Mouse (Mus musculus): ENCODE data around the gene Lamc1. TPM values are rescaled to one million over a fixed set of nuclear protein-coding genes. Genes with fewer than 3 reads are reported as not detected.

The Lamc1 gene
- polyA plus RNA-seq, 1 experiment from 2014 or later = 193 TPM

DNA sequence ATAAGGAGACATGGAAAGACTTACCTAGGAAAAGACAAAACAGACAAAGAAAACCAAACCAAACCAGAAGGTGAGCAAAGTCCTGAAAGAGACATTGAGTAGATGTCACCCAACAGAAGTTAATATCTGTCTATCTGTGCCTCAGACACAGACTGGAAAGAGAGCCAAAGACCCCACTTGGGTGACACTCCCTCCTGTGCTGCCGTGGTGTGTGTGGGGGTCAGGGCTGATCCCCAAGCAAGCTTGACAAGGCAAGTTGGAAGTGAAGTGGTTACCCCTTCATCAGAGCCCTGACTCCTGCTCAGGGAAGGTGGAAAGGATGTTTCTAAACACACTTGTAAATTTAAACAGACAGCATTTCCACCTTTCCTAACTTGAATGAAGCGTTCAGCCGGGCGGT, 140.2 kb downstream of the Lamc1 start:
- WGBS = 74% methylated on average over 4 of the region's 4 CpGs
- H3K4me3 ChIP-seq (ENCODE audit: low read depth, low read length) = no peak overlapping the region
- no peak for ATAC-seq (ENCODE audit: insufficient read depth)
- H3K27ac ChIP-seq (ENCODE audit: low read depth) = peak overlapping the region; percentile 73
- H3K36me3 ChIP-seq (ENCODE audit: insufficient read depth) = no peaks in the 10 kb centered on the region
- no peak for DNase-seq
- no peak for TF ChIP-seq CTCF (IDR thresholded peaks at IDR 0.05; ENCODE audit: low read depth)
- no peaks in the 10 kb centered on the region for H3K9me3 ChIP-seq (ENCODE audit: low read depth, low read length)
- H3K9ac ChIP-seq = no peak overlapping the region
- no peaks in the 10 kb centered on the region for H3K27me3 ChIP-seq (ENCODE audit: insufficient read depth, low read length)
- peak overlapping the region; percentile 31; the same call in 1 of the 2 replicates for H3K4me2 ChIP-seq
- H3K4me1 ChIP-seq (ENCODE audit: insufficient read depth) = peaks cover 15% of the 10 kb centered on the region; the same call in 1 of the 2 replicates

DNA sequence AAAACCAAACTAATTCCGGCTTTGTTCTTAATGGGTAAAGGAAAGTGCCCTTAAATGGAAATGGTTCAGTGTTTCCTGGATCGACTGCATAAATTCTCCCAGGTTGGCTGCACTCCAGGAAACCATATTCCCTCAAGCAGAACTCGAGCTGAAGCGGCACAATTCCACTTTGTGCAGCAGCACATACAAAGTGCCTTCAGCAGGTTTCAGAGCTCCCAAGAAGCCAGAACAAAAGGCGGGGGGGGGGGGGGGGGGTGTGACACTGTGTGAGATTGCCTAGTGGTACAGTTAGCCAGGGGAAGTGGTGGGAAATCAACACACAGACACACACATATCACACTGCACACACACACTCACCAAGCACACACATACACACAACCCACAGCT, 140.7 kb downstream of the Lamc1 start:
- peak overlapping the region; percentile 31 for H3K4me2 ChIP-seq
- H3K4me3 ChIP-seq (ENCODE audit: low read depth, low read length) = no peak overlapping the region

DNA sequence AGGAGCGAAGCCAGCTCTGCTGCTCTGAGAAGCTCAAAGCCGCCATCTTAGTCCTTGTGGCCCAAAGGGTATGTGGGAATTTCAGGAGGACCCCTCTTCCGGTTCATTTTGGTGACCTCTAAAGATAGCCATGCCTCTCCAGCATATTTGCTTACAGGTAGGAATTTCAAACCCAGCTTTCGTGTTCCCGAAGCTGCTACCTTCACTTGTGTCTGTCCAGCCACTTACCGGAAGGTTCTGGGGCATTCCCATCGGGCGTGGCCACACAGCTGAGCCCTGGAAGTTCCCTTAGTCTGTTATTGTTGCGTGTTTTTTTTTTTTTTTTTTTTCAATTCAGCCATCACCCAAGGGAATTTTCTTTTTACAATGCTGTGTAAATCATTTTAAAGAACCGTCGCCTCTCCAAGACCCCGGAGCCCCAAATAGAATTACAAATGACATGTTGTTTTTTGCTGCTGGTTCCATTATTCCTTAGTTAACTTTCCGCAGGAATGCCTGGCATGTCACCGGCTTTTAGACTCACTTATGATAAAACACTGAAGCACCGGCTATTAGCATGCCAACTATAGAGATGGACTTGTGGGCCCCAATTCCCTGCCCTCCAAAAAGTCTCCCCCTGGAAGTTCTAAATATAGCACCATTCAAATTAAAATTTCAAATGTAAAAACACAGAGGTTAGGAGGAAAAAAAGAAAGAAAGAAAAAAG, 141.2 kb downstream of the Lamc1 start:
- TF ChIP-seq CTCF (IDR thresholded peaks at IDR 0.05; ENCODE audit: low read depth) = no peak
- 0 out of 2 replicates have a peak, but pooled peaks cover 5% of the 10 kb centered on the region for H3K27me3 ChIP-seq (ENCODE audit: insufficient read depth, low read length)
- H3K9me3 ChIP-seq (ENCODE audit: low read depth, low read length) = no peaks in the 10 kb centered on the region
- peak overlapping the region; percentile 31 for H3K4me2 ChIP-seq
- H3K9ac ChIP-seq = no peak overlapping the region
- no peak overlapping the region for H3K4me3 ChIP-seq (ENCODE audit: low read depth, low read length)
- H3K27ac ChIP-seq (ENCODE audit: low read depth) = peak overlapping the region; percentile 73
- no peaks in the 10 kb centered on the region for H3K36me3 ChIP-seq (ENCODE audit: insufficient read depth)
- peaks cover 15% of the 10 kb centered on the region; the same call in 1 of the 2 replicates for H3K4me1 ChIP-seq (ENCODE audit: insufficient read depth)
- WGBS = 56% methylated on average over 15 of the region's 15 CpGs
- DNase-seq (peak; percentile 38), ATAC-seq (ENCODE audit: insufficient read depth) (no peak)

More for the DNA sequence above, 140.7 kb downstream of the Lamc1 start:
- H3K36me3 ChIP-seq (ENCODE audit: insufficient read depth) = no peaks in the 10 kb centered on the region
- ATAC-seq (ENCODE audit: insufficient read depth) (peak; percentile 57; the same call in 1 of the 2 replicates), DNase-seq (peak; percentile 95)
- no peaks in the 10 kb centered on the region for H3K9me3 ChIP-seq (ENCODE audit: low read depth, low read length)
- H3K27me3 ChIP-seq (ENCODE audit: insufficient read depth, low read length) = no peaks in the 10 kb centered on the region
- TF ChIP-seq CTCF (IDR thresholded peaks at IDR 0.05; ENCODE audit: low read depth) = no peak
- H3K9ac ChIP-seq = no peak overlapping the region
- peak overlapping the region; percentile 73 for H3K27ac ChIP-seq (ENCODE audit: low read depth)
- 6% methylated on average over 5 of the region's 5 CpGs for WGBS
- H3K4me1 ChIP-seq (ENCODE audit: insufficient read depth) = peaks cover 15% of the 10 kb centered on the region; the same call in 1 of the 2 replicates

DNA sequence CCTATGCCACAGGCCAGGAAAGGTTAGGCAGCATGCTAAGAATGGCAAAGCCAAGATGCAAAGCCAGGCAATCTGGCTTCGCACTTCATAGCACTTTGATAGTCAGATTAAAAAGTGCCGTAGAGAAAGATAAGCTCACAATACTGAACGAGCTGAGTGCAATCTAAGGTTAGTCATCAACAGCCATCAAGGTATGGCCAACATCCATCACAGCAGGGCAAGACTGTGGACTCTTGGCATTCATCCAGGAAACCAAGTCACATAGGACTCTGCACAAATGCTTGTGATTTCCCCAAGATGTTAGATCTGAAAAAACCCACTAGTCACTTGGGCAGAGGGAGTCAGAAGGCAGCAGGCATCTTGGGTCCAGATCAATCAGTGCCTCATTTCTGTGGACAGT, 144.5 kb downstream of the Lamc1 start:
- peaks cover 12% of the 10 kb centered on the region; the same call in 1 of the 2 replicates for H3K4me1 ChIP-seq (ENCODE audit: insufficient read depth)

DNA sequence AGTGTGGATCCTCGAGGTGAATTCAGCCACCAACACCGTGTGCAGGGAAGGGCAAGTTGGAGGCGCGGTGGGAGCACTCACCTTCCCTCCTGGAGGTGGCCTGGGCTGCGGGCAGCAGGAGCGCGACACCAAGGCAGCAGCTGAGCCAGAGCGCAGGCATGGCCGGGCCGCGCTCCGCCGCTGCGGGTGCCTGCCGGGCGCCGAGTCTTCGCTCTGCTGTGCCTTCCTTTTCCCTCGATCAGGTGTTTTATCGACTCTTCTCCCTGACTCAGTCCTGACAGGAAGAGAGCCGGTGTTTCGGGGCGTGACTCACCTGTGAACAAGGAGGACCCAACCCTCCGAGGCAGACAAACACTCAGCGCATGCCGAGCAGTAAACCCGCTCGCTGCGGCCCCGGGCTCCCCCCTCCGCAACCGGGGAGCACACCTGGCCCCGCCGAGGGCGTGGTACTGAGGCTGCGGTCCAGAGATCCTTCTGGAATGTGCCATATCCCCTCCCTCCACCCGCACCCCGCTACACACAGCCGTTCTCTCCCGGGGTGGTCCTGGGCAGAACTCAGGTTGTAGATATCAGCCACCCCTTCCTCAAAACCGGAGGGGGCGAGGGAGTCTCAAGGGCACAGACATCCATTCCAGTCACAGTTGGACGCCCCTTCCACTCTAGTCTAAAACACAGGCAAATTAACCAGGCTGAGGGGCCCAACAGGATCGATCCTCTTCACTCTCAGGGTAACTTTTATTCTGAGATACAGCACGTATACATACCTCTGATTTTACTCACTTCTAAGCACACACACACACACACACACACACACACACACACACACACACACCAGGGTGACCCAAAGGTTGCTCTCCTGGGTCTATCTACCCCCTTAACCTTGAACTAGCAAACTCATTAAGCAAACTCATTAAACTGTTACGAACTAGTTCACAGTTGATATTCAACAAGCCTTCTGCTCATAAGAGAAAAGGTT, 146.5 kb downstream of the Lamc1 start, which contains the start of gene Lamc2:
TSS of gene Lamc2 (minus strand) at position 620 of the 976 bp plus-strand sequence.
- peak; percentile 48 for DNase-seq
- H3K9me3 ChIP-seq (ENCODE audit: low read depth, low read length) = no peaks in the 10 kb centered on the region
- 4% methylated on average over 46 of the region's 46 CpGs for WGBS
- 0 out of 2 replicates have a peak, but pooled peaks cover under 1% of the 10 kb centered on the region for H3K4me1 ChIP-seq (ENCODE audit: insufficient read depth)
- H3K4me2 ChIP-seq = peak within 1 kb of the TSS; percentile 63
- H3K9ac ChIP-seq = peak within 1 kb of the TSS; percentile 54
- H3K4me3 ChIP-seq (ENCODE audit: low read depth, low read length) = peak within 1 kb of the TSS; percentile 48
- ATAC-seq (ENCODE audit: insufficient read depth) = peak; percentile 79
- H3K36me3 ChIP-seq (ENCODE audit: insufficient read depth) = no peaks in the 10 kb centered on the region
- H3K27me3 ChIP-seq (ENCODE audit: insufficient read depth, low read length) = peaks cover 21% of the 10 kb centered on the region
- peak within 1 kb of the TSS; percentile 65; the same call in 1 of the 2 replicates for H3K27ac ChIP-seq (ENCODE audit: low read depth)
- TF ChIP-seq CTCF (IDR thresholded peaks at IDR 0.05; ENCODE audit: low read depth) = no peak

More for the DNA sequence above, 144.5 kb downstream of the Lamc1 start:
- no peak for ATAC-seq (ENCODE audit: insufficient read depth)
- Histone ChIP-seq H3K4me2 (no peak overlapping the region), H3K27me3 (ENCODE audit: insufficient read depth, low read length) (peaks cover 21% of the 10 kb centered on the region), H3K9ac (no peak overlapping the region), H3K4me3 (ENCODE audit: low read depth, low read length) (no peak overlapping the region), H3K9me3 (ENCODE audit: low read depth, low read length) (no peaks in the 10 kb centered on the region), H3K27ac (ENCODE audit: low read depth) (no peak overlapping the region), H3K36me3 (ENCODE audit: insufficient read depth) (no peaks in the 10 kb centered on the region)
- TF ChIP-seq CTCF (IDR thresholded peaks at IDR 0.05; ENCODE audit: low read depth) = no peak
- 41% methylated on average over 3 of the region's 3 CpGs for WGBS
- DNase-seq = no peak

DNA sequence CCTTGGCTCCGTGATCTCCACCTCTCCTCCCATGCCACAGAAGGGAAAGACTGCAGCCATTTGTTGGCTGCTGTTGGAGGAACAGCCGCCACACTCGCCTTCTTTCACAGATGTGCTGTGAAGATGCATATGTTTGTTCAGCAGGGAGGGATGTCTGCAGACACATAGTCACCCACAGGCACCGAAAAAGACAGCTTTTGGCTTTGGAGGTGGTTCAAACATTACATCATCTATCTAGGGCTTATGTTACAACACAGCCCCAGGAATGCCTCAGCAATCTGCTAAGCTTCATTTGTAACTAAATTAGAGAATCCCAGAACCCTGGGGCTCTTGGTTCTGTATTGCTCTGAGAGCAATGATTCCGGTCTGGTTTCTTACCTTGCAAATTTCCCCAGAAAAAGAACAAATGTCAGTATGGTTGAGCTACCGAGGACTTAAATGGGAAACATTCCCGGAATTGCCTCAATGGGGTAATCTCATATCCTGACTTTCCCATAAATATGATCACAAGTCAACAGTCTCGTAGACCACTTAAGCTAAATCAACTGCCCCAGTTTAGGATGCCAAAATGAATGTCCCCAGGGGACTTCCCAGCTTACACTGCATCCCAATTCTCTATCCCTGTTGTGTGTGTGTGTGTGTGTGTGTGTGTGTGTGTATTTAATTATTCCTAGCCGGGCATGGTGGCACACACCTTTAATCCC, 151.8 kb downstream of the Lamc1 start:
- no peak overlapping the region for H3K4me3 ChIP-seq (ENCODE audit: low read depth, low read length)
- peaks cover 9% of the 10 kb centered on the region for H3K27me3 ChIP-seq (ENCODE audit: insufficient read depth, low read length)
- no peaks in the 10 kb centered on the region for H3K9me3 ChIP-seq (ENCODE audit: low read depth, low read length)
- H3K27ac ChIP-seq (ENCODE audit: low read depth) = no peak overlapping the region
- no peaks in the 10 kb centered on the region for H3K4me1 ChIP-seq (ENCODE audit: insufficient read depth)
- ATAC-seq (ENCODE audit: insufficient read depth) = peak; percentile 57; the same call in 1 of the 2 replicates
- H3K36me3 ChIP-seq (ENCODE audit: insufficient read depth) = no peaks in the 10 kb centered on the region
- 54% methylated on average over 9 of the region's 9 CpGs for WGBS
- peak; percentile 69 for DNase-seq
- no peak overlapping the region for H3K9ac ChIP-seq
- no peak for TF ChIP-seq CTCF (IDR thresholded peaks at IDR 0.05; ENCODE audit: low read depth)
- H3K4me2 ChIP-seq = no peak overlapping the region
